Mouse (Mus musculus): ENCODE data around the gene Tex45. TPM values are rescaled to one million over a fixed set of nuclear protein-coding genes. Genes with fewer than 3 reads are reported as not detected.

Gene Tex45
- under 1 TPM in 1 of 2 experiments, not detected in 1; 0.20 TPM for total RNA-seq (2021)
- long read RNA-seq, partial matches to known transcripts = 0 of 1 reads
- long read RNA-seq, other reads (novel, unspliced or antisense) = 0 of 1 reads

DNA sequence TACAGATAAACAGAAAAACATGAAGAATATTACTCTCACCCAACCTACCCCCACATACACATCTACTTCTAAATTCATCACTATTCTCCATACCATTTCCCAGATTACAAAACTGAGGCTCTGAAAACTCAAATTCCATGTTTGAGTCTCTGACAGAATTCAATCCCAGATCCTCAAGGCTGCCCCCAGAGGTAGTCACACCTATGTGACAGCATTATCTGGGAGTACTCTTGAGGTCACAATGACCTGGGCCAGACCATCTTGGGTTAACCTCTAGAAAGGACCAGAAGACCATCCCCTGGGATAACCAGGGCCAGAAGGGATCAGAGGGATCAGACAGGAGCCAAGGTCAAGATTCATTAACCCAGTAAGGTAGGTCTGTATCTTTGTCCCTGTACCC is at the start of gene Tex45:
Gene Tex45 (plus strand): TSS at position 301 of the 400 bp plus-strand sequence.
- no peak for DNase-seq (ENCODE audit: low spot score in 2 of 2)

DNA sequence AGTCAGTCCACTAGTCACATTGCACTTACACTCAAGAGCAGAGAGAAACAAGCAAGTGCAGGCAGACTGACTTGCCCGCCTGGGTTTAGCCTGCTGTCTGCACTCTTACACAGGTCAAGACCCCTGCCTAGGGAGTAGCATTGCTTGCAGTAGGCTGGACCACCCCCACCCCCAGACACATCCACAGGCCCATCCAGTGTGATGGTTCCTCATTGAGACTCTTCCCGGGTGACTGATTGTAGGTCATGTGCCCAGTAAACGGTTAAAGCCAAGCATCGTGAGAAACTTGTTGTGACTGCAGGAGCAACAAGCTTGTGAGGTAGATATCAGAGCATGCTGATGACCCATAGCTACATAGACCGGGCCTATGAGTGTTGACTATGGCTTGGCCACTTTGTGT is 49.2 kb upstream of the Tex45 start:
- DNase-seq (ENCODE audit: low spot score in 2 of 2) = no peak

DNA sequence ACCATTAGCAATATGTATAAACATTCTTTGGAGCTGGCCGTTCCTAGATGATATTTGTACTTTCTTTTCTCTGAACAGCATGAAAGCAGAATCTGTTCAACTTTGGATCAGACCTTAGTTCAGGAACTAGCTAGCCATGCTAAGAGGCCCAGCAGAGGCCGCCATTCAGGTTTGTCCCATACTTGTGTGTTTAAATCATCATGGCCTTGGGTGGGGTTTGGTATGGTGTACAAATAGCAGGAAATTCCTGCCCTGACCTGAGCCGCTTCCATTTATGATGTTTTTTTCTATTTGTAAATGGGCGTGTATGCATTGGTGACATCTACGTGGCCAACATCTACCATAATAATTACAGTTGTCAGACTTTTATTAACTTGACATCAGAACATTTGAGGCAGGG is 45.4 kb upstream of the Tex45 start:
- DNase-seq (ENCODE audit: low spot score in 2 of 2) = no peak

DNA sequence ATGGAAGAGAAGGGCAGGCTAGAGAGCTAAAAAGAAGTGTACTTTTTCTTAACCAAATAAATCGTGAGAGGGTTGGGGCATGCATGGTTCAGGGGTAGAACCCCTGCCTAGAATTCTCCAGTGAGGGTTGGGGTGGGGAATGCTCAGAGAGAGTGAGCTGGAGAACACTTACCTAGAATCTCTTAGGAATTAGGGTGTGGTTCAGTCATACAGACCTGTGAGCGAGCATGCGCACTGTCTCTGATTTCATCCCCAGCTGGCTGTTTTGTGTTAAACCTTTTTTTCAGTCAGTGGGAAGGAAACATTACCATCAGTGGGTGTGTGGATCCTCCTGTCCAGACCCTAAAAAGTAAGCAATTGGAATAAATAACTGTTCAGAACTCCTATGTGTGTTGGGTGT is 44.5 kb upstream of the Tex45 start:
- no peak for DNase-seq (ENCODE audit: low spot score in 2 of 2)

- peak in 1 of 2 experiments; percentile 29 for DNase-seq (ENCODE audit: low spot score in 2 of 2)
Measured at GRCm38 (mm10) chr8:3428426-3428825, 42.2 kb upstream of the Tex45 start.

DNA sequence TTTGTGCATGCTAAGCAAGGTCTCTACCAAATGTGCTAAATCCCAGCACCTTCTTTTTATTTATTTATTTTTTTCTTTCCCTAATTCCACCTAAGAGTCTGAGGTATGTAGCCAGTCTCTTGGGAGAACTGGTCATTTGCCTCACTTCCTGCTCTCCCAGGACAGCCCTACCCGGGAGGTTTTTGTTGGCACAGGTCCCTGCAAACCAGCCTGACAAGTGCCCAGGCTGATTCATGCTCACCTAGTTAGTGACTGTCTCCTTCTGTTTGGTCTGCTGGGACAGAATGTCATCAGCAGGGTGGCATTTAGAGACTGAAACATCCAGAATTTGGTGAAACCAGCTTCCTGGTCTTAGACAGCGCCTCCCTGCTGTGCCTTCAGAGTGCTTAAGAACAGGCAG is 40.7 kb upstream of the Tex45 start:
- no peak for DNase-seq (ENCODE audit: low spot score in 2 of 2)

GRCm38 (mm10) chr8:3431113-3431512 is 39.5 kb upstream of the Tex45 start:
- DNase-seq (ENCODE audit: low spot score in 2 of 2) = no peak

GRCm38 (mm10) chr8:3436492-3436891 is 34.2 kb upstream of the Tex45 start:
- no peak for DNase-seq (ENCODE audit: low spot score in 2 of 2)

- no peak for DNase-seq (ENCODE audit: low spot score in 2 of 2)
Measured at GRCm38 (mm10) chr8:3439510-3439909, 31.2 kb upstream of the Tex45 start.

DNA sequence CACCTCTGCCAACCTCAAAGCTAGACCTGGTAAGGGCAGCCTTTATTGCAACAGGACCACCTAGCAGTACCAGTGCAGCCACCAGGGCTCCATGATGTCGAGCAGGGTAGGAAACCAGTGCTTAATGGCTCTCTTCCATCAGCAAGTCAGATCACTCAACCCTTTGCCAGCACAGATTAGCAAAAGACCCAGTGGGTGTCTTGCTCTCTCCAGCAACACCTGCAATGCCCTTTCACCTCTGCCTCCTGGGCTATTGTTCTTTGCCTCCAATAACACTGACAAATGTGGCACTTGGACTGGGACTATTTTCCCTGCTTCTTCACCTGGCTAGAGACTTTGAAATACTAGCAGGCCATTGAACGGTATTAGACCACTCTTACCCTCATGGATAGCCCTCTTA is 21.4 kb upstream of the Tex45 start:
- DNase-seq (ENCODE audit: low spot score in 2 of 2) = no peak

DNA sequence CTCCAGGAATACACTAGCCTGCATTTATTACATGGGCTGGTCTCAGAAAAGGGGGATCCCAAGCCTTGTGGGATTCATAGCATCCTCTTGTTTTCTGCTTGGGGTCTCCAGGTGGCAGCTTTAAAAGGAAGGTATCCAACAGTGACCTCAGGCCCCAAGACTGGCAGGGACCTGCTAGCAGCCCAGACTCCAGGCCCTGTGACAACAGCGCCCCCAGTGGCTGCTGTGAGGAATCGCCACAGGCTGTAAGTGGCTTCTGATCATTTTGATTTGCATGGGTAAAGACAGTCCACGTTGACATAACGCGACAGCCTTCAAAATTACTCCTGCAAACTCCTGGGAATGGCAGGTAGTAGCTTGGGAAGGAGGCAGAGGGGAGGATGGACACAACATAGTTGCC is 20.0 kb upstream of the Tex45 start:
- DNase-seq (ENCODE audit: low spot score in 2 of 2) = peak; percentile 24 to 45

- no peak for DNase-seq (ENCODE audit: low spot score in 2 of 2)
Measured at GRCm38 (mm10) chr8:3451992-3452391, 18.7 kb upstream of the Tex45 start.

- DNase-seq (ENCODE audit: low spot score in 2 of 2) = no peak
Measured at GRCm38 (mm10) chr8:3463248-3463647, 7.4 kb upstream of the Tex45 start.

DNA sequence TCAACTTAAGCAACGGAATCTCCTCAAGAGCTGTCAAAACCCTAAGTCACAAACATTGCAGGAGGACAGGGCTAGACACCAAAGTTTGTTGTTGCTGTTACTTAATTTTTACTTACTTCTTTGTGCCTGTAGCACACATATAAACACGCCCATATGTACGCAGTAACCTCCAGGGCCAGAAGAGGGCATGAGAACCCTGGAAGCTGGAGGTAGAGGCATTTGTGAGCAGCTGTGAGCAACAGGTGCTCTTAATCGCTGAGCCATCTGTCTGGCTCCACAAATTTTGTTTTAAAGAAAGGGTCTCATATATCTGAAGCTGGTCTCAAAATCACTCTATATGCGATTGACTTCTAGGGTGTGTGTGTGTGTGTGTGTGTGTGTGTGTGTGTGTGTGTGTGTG is 6.4 kb upstream of the Tex45 start:
- DNase-seq (ENCODE audit: low spot score in 2 of 2) = peak in 1 of 2 experiments; percentile 47

DNA sequence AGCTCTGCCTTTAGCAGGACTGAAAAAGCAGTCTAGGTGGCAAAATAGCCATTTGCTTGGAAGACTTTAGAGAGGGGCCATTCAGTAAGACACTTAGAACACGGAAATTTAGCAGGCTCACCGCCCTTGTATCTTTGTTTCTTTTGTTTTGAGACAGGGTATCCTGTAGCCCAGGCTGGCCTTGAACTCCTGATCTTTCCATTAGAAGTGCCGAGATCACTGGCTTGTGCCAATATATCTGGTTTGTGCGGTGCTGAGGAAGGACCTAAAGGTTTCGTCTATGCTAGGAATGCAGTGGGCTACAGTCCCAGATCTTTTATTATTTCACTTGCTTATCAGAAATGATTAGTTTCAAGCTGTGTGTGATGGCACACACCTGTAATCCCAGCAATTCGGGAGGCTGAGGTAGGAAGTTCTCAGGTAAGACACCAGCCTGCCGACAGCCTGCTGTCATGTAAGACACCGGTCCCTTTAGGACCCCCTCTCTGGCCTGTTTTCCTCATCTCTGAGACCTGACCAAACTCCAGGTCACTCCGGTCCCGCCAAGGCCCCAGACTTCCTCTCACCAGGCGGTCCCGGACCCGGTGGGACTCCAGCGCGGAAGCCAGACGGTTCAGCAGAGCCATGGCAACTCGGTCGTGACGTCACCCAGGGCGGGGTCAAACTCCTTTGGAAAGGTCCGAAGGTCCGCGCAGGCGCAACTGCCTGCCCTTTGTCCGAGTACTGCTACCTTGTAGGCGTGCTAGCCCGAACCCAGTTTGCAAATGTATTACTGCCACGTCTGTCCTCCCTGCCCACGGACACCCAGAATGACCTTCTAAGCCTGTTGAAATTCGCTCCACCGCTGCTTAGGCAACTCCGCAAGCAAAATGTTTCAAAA is 3.4 kb upstream of the Tex45 start, which contains the start of gene Pex11g:
Gene Pex11g (minus strand): TSS at position 675 of the 880 bp plus-strand sequence.
- DNase-seq (ENCODE audit: low spot score in 2 of 2) = peak; percentile 71 to 83

DNA sequence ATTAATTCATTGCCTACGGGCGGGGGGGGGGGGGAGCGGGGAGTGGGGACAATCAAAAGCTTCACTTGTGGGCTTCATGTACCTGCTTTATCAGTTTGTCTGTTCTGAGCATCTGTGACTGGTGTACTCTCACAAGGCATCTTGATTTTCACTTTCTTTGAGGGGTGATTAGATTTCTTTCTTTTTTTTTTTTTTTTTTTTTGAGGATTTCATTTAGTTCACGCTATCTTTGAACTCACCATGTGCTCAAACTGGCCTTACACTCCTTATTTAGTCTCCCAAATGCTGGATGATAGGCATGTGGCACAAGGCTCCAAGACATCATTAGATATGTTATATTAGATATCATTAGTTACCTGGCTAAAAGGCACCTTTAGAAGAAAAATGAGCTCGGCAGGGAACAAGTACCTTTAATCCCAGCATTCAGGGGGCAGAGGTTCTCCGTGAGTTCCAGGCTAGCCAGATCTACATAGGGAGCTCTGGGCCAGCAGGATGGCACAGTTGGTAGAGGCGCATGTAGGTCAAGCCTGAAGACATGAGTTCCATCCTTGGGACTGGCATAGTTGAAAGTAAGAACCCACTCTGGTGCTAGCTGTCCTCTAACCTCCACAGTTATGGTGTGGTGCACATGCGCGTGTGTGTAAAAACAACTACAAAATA is 2.6 kb upstream of the Tex45 start:
- no peak for DNase-seq (ENCODE audit: low spot score in 2 of 2)

- no peak for DNase-seq (ENCODE audit: low spot score in 2 of 2)
Measured at GRCm38 (mm10) chr8:3468838-3469237, 1.8 kb upstream of the Tex45 start.

DNA sequence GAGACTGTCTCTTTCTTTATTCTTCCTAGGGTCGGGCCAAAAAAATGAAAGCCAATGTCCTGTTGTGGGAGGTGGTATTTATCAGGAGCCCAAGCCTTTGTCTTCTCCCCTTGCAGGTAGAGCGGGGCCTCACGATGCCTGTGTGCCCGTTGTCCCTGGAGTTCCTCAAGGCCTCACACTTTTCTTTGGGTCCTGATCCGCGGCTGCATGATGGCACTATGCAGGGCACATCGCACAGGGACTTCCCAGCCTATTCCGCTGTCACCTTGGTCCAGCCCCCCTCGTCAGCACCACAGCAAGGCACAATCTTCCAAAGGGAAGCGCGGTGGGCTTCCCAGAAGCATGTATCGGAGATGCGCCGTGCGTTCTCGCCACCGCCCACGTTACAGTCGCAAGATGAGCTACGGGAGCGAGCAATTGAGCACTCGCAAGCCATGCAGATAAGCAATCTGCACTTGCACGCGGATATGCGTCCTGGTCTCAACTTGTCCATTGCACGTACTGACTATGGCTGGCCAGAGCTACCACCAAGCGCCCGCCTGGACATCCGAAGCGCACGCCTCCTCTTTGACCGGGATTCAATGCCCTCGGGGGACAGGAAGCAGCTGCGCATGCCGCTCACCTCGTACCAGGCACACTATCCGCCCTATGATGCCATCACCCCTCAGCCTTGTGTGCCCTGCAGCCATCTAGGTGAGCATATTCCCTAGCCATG is 5.2 kb downstream of the Tex45 start:
- no peak for DNase-seq (ENCODE audit: low spot score in 2 of 2)

GRCm38 (mm10) chr8:3480221-3480785 is 9.6 kb downstream of the Tex45 start:
- DNase-seq (ENCODE audit: low spot score in 2 of 2) = no peak

- DNase-seq (ENCODE audit: low spot score in 2 of 2) = no peak
Measured at GRCm38 (mm10) chr8:3481605-3482004, 10.9 kb downstream of the Tex45 start.

GRCm38 (mm10) chr8:3482240-3482740 is 11.6 kb downstream of the Tex45 start:
- no peak for DNase-seq (ENCODE audit: low spot score in 2 of 2)

Measured in layer of hippocampus, adult 18-20 months (tissue).